Mouse (Mus musculus) thymus, adult 2 months (tissue): ENCODE results near the gene Usp2.

Experiments
- CTCF ChIP-seq: fragments of 200-500 bp; IDR thresholded peaks from 2 replicates; pipeline ENCODE4 v1.5.1; 2012; ENCODE audit warnings: mild to moderate bottlenecking, control low read depth, low read length, moderate library complexity, borderline replicate concordance; ENCODE audit not compliant: control insufficient read depth, poor library complexity, insufficient read depth; ENCODE audit errors: extremely low read depth
- POLR2A ChIP-seq: fragments of 200-500 bp; IDR thresholded peaks from 2 replicates; pipeline ENCODE4 v1.6.1; 2012; ENCODE audit warnings: mild to moderate bottlenecking, low read length, control low read depth, moderate library complexity; ENCODE audit not compliant: control insufficient read depth, poor library complexity, insufficient read depth; ENCODE audit errors: extremely low read depth

DNA sequence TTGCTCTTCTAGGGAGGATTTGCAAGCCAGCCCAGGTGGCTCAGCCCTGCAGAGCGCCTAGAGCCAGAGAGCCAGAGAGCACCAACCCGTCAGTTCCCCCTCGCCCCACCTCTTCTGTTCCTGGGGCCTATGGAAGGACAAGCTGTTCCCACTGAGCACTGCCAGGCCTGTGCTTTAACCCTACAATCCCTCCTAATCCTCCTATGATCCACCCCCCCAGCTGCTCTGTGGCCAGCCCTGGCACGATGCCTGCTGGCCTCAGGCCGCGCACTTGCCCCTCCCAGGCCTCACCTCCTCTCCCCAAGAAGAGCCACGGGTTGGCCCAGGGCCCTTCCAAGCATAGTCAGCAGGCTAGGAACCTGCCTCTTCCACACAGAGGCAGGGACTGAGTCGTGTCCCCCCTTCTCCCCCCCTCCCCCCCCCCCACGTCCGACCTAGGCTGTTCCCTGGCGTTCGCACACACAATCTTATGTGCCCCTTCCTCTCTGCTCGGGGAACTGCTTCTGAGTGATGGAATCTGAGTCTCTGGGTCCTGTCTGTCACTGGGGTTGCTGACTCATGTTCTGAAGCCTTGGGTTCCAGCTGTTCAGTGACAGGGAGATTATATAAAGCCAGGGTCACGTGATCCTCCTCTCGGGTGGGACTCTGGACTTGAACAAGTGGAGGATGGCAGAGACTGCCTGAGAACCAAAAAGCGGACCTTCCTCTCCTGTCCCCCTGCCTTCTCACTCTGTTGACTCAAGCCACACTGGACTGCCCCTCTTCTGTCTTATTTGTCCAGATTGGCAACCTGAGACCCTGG, 12.3 kb downstream of the Usp2 start:
- TF ChIP-seq CTCF: no peak
- TF ChIP-seq POLR2A: no peak
